Mouse (Mus musculus) retina, embryonic 14.5 days (tissue): Measurements from ENCODE around the gene Fam20b.

Experiments
- DNase-seq: peaks from one replicate; pipeline ENCODE4 v3.0.0-alpha.2; 2015; ENCODE audit warnings: low spot score

Gene Fam20b

DNA sequence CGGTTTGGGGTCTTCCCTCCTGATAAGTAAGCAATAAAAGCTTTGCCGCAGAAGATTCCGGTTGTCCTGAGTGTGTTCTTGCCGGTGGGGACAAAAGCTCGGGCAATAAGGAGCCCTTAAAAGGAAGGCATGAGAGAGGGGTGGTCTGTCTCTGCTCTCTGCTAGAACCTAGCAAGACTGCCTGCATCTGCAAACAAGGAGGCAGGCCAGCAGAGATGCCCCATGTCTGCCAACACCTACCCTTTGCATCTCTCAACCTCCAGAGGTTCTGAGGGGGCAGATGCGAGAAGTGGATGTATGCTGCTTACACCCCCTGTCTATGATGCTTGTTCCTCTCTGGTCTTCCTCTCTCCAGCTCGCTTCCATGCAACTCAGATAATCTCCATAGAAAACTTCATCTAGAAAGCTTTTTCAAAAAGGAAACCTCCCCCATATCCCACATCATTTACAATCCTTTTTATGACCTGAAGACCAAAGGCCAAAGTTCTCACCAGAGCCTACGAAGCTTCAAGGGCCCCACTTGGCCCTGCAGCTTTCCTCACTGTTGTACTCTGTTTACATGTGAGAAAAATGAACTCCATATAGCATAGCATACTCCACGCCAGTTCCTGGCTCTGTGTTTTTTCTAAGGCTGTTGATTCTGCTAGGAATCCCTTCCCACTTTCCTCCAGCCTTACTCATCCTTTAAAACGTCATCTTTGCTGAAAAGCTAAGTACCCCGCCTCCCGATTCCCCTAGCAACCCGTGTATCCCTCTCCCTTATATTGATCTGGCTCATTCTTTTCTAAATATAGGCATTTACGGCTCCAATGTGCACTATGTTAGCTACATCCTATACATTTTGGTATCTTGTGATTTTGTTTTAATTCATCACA is 8.6 kb upstream of the Fam20b start:
- no peak for DNase-seq

- no peak for DNase-seq
These were observed 3.2 kb upstream of the Fam20b start for GRCm38 (mm10) chr1:156722089-156722488.

- DNase-seq = no peak
These were observed 1.2 kb upstream of the Fam20b start for GRCm38 (mm10) chr1:156720046-156720445.

- peak; percentile 73 for DNase-seq
These were observed 468 bp downstream of the Fam20b start for GRCm38 (mm10) chr1:156718286-156718949.

DNA sequence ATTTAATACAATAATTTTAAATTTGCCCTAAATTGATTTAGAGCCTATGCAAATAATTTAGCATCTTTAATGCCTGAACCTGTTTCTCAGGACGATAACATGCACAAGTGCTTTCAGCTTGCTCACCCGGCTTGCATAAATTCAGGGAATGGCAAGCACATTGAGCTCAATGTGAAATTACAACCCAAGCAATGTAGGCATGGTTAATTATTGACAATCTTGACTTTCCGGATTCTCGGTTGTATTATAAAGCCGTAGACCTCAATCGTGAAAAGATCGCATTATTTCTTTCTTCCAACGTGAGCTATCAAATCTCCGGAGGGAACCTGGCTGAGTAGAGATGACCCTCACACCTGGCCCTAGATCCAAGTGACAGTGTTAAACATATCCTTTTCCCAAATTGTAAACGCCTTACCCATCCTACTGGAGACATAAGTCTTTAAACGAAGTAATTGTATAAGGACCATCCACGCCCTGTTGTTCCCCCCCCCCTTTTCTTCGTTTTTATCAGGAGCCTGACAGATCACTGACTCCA is 1.1 kb downstream of the Fam20b start:
- DNase-seq = no peak

DNA sequence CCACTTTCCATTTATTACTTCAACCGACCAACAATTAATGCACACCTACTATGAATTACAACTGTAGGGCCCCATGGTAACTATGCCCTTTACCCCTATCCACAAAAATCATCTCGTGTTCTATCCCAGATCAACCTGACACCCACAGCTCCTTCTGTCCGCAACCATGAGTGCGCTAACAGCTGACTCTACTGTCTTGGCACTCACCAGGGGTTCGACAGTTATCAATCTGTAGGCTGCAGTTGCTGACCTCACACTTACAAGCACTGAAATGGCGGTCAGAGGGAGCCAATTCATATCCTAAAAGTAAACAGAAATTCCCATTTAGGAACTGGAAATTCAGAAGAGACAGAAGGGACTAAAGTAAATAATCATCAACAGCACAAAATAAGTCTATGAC is 2.2 kb downstream of the Fam20b start:
- no peak for DNase-seq

GRCm38 (mm10) chr1:156710472-156711098 is 8.3 kb downstream of the Fam20b start:
- no peak for DNase-seq

DNA sequence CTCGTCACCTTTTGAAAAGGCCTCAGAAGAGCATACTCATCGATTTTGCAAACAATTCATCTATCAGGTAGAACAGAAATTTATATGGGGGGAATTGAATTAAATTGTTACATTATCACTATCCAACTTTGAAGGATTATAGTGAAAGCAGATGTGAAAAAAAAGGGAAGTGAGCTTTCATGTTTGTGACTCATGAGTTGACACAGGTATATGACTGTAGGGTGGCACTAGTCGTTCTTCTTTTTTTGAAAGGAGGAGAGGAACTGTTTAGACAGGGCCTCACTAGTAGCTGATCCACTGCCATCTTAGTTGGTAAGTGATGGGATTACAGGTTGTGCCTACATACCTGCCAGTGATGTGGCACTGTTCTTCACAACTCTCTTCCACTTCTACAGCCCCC is 10.2 kb downstream of the Fam20b start:
- DNase-seq = no peak

DNA sequence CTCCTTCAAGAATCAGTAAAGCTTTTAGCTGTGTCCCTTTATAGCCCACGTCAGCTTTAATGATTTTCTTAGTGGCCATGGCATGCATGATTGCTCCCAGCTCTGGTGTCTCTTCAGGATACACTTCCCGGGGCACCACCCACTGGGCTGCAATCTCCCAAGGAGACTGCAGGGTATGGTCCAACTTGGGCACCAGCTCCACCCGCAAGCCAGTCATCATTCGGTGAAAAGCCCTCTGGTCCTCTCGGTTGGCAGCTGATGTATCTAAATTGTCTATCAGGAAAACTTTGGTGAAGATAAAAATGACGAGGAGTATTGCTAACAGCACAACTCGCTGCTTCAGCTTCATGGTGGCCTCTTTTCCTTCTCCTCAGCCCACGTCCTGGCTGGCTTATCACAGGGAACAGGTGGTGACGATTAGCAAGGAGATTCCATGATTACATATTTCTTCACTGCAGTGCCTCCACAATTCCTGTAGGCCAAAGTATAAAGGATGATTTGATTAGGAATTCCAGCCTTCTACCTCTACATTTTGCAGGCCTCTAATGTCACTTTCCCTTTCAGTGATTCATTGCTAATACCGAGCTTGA is 13.1 kb downstream of the Fam20b start:
- no peak for DNase-seq

DNA sequence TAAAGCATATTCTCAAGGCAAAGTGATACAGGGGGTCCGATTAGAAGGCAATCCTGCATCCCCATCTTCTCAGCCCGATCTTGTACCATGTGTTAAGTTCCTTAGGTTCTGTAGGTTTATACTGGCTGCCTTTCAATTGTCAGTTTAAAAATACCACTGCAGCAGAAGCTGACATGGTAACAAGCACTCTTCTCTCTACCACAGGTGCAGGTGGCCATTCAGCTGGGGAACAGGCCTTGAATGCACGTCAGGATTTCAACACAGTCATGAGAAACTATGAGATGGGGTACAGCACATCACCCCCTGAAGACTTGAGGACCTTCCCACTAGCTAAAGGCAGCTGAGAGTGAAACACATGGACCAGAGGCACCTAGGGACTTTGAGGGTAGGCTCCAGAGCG is 15.4 kb downstream of the Fam20b start:
- no peak for DNase-seq

GRCm38 (mm10) chr1:156702151-156702550 is 16.7 kb downstream of the Fam20b start:
- no peak for DNase-seq

DNA sequence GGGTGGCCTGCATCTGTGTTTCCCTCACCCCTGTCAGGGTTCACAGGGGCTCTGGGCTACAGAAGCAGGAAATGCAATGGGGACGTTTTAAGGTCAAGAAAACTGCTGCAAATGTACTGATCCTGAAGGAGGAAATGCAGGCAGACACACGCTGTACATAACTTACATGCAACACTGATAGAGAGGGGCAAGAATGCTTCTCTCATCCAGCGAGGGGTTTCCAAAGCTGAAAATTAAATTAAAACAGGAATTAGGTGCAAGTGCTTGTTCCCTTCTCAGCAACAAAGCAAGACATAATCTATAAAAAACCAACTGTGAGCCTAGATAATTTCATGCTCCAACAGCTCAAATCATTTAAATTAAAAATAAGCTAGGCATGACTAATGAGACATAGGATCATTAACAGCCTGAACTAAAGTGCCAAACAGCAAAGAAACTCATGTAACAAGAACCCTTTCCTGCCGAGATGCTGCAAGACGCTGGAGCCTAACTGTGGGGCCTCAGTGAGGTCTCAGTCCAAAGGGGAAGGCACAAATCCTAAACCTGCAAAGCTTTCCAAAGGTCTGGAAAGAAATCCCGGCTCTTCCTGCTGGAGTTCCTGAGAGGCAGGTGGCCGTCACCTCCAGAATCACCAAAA is 32.7 kb downstream of the Fam20b start:
- no peak for DNase-seq

GRCm38 (mm10) chr1:156679599-156679998 is 39.3 kb downstream of the Fam20b start:
- DNase-seq = no peak

DNA sequence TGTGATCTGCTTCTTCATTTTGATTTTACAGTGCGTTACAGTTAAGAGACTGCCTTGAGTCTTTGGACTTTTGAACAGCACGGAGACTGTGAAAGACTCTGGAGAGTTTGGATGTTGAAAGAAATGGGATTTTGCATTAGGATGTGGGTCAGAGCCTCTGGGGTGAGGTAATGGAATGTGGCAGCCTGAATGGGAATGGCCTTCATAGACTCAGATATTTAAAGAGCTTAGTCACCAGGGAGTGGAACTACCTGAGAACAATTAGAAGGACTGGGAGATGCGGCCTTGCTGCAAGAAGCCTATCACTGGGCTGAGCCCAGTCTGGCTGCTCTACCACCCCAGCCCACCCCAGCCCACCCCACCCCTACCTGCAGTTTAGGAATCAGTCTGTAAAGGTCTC is 41.7 kb downstream of the Fam20b start:
- peak; percentile 23 for DNase-seq

DNA sequence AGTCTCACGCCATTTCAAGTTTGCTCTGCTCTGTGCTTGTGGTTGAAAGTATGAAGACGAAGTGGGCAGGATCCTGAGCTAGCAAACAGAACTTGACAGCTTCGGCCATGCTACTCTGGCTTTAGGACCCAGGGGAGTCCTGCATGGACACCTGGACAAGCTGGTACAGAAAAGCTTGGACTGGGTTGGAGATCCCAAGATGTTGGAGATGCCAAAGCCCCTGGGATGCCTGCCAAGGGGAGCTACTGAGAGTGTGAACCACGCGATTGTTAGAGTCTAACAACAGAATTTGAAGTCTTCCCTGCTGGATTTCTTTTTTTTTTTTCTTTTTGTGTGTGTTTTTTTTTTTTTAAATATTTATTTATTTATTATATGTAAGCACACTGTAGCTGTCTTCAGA is 42.3 kb downstream of the Fam20b start:
- no peak for DNase-seq

GRCm38 (mm10) chr1:156676171-156676570 is 42.7 kb downstream of the Fam20b start:
- peak; percentile 78 for DNase-seq

- DNase-seq = peak; percentile 78
These were observed 44.5 kb downstream of the Fam20b start, which contains the start of gene Tor3a for GRCm38 (mm10) chr1:156674195-156675000. TSS of gene Tor3a (minus strand) at chr1:156674356.

GRCm38 (mm10) chr1:156673476-156674194 is 45.3 kb downstream of the Fam20b start:
- peak; percentile 42 for DNase-seq

DNA sequence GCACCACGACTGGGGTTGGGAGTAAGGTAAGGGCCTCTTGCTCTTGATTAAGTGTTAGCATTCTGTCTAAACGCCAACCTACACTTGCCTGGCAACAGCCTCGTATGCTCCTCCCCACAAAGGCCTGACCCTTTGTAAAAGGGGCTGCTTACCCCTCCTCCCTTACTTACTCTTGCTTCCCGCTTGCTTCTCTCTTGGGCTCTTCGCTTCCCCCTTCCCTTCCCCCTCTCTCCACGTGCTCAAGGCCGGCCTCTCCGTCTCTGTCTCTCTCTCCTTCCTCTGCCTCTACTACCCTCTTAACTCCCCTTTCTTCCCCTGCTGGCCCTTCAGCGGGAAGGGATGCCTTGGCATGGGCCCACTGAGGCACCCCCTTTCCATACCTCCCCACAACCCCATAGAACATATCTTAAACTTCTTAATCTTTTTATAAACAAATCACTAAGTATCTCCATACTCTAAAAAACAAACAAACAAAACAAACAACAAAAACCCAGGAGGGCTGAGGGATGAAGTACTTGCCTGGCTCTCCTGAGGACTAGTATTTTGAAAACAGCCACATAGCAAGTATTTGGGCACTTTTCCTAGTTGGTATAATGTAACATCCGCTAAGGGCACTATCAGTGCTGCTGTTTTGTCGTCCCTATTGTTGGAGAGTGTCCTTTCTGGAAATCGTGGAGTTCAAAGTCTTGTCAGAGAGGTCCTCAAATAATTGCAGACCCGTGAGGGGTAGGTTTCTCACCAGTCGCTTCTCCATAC is 46.0 kb downstream of the Fam20b start:
- peak; percentile 68 for DNase-seq
